Mouse (Mus musculus) mature B cell (primary cell): ENCODE data around the gene H2afx.

Experiments used
- in situ Hi-C: fragments of 300-500 bp; cut with MboI; formaldehyde crosslinking; loops from 2 replicates; pipeline ENCODE4 v1.14.3; 2019

H2afx gene

GRCm38 (mm10) chr9:44378153-44378730, 43.7 kb downstream of the H2afx start:
- in situ Hi-C loops = no loop called here

- in situ Hi-C loops = no loop called here
These were observed 44.8 kb downstream of the H2afx start, which contains the start of gene Hyou1 for GRCm38 (mm10) chr9:44379054-44379834. Gene Hyou1 (plus strand): TSS chr9:44379490.

GRCm38 (mm10) chr9:44379862-44380261, 45.4 kb downstream of the H2afx start:
- in situ Hi-C loops = no loop called here

- in situ Hi-C loops = no loop called here
These were observed 50.1 kb downstream of the H2afx start for GRCm38 (mm10) chr9:44384596-44384995.
